Mouse (Mus musculus): ENCODE results near the gene Pdk2. TPM values are rescaled to one million over a fixed set of nuclear protein-coding genes. Genes with fewer than 3 reads are reported as not detected.
A peak's percentile ranks its signal among the peaks of the same experiment; 100 is the strongest.

Pdk2 gene
- polyA plus RNA-seq, 1 experiment from 2014 or later: 26.4 TPM

GRCm38 (mm10) chr11:95037306-95037705 is 3.8 kb downstream of the Pdk2 start:
- Histone ChIP-seq H3K9me3 (no peaks in the 10 kb centered on the region), H3K27me3 (no peaks in the 10 kb centered on the region), H3K4me1 (peaks cover 28% of the 10 kb centered on the region), H3K9ac (replicated peaks) (no peak overlapping the region), H3K4me2 (replicated peaks) (no peak overlapping the region), H3K36me3 (no peaks in the 10 kb centered on the region), H3K27ac (replicated peaks) (peak overlapping the region; percentile 60), H3K4me3 (no peak overlapping the region)
- 36% methylated on average over 6 of the region's 6 CpGs for WGBS
- no peak for ATAC-seq (replicated peaks)

DNA sequence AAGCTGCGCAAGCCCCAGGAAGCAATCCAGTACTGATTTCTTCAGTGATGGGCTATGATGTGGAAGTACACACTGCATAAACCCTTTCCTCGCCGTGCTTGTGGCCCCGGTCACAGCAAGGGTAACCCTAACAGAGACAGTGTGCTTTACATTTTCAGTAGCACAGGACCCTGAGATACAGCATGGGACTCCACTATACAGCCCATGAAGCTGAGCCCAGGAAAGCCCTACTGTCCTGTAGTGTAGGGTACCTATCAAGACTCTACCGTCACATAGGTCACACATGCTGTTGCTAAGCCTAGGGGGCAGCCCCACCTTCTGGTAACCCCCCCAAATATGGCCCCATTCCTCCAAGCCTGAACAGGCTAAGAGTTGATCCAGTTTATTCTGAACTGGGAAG is 4.6 kb downstream of the Pdk2 start:
- Histone ChIP-seq H3K4me3 (no peak overlapping the region), H3K4me2 (replicated peaks) (no peak overlapping the region), H3K9me3 (no peaks in the 10 kb centered on the region), H3K9ac (replicated peaks) (no peak overlapping the region), H3K27ac (replicated peaks) (0 out of 2 replicates have a peak overlapping the region, but pooled peaks have one; percentile 60), H3K4me1 (peaks cover 22% of the 10 kb centered on the region), H3K36me3 (no peaks in the 10 kb centered on the region), H3K27me3 (no peaks in the 10 kb centered on the region)
- no peak for ATAC-seq (replicated peaks)
- WGBS: 97% methylated on average over 5 of the region's 5 CpGs

DNA sequence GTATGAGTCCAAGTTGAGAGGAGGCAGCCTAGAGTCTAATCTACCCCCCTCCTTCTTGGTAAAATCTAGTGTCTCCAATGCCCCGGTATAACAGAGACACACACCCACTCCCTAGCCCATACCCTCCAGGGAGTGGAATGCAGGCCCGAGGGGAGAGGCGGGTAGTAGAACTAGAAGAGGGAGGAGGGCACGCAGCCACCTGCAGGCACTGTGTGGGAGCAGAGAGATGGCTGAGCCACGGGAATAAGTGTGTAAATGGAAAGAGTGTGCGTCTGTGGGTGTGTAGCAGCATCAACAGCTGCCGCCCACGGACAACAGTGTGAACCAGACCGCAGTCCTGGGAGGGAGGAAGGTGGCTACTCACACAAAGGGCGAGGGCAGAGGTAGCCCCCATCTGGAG is 6.3 kb downstream of the Pdk2 start:
- Histone ChIP-seq H3K4me3 (no peak overlapping the region), H3K9me3 (no peaks in the 10 kb centered on the region), H3K4me1 (peaks cover 12% of the 10 kb centered on the region), H3K27me3 (no peaks in the 10 kb centered on the region), H3K36me3 (no peaks in the 10 kb centered on the region), H3K9ac (replicated peaks) (no peak overlapping the region), H3K27ac (replicated peaks) (no peak overlapping the region), H3K4me2 (replicated peaks) (no peak overlapping the region)
- WGBS: 71% methylated on average over 10 of the region's 10 CpGs
- ATAC-seq (replicated peaks): no peak

DNA sequence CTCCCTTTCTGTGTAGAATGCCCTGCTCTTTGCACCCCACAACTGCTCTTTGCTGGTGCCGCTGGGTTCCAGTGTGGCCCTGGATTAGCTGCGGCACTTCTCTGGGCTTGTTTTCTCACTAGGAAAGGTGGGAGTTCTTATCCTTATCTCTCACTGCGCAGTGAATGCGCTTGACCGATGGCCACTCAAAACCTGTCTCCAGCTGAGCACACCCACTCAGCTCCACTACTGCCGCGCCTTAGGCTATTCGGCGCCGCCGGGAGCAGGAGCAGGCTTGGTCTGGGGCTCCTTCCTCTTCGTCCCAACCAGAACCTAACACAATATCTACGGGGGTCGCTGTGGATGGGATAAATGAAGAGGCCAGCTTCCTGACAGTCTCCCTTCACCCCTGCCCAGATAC is 7.5 kb downstream of the Pdk2 start:
- Histone ChIP-seq H3K9ac (replicated peaks) (no peak overlapping the region), H3K4me2 (replicated peaks) (no peak overlapping the region), H3K36me3 (no peaks in the 10 kb centered on the region), H3K4me1 (0 out of 2 replicates have a peak, but pooled peaks cover 9% of the 10 kb centered on the region), H3K9me3 (no peaks in the 10 kb centered on the region), H3K27ac (replicated peaks) (no peak overlapping the region), H3K4me3 (no peak overlapping the region), H3K27me3 (no peaks in the 10 kb centered on the region)
- ATAC-seq (replicated peaks): no peak
- WGBS: 77% methylated on average over 14 of the region's 14 CpGs

DNA sequence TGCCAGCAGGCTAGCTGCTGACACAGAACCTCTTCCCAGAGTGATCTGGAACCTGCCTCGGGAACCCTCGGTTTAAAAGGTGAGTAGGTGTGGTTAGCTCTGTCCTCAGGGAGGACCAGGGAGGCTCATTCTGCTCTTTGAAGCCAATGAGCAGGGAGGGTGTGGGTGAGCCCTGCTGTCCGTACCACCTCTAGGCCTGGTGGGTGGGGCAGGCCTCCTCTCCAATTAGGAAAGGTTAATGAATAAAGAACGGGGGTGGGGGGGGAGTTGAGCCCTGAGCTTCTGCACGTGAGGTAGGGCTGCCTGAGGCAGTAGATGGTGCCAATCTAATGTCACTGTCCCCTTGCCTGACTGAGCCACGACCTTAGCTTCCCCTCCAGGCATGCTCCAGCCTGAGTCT is 8.2 kb downstream of the Pdk2 start:
- Histone ChIP-seq H3K9me3 (no peaks in the 10 kb centered on the region), H3K4me1 (peaks cover 15% of the 10 kb centered on the region), H3K36me3 (no peaks in the 10 kb centered on the region), H3K27ac (replicated peaks) (no peak overlapping the region), H3K4me2 (replicated peaks) (no peak overlapping the region), H3K27me3 (no peaks in the 10 kb centered on the region), H3K9ac (replicated peaks) (no peak overlapping the region), H3K4me3 (no peak overlapping the region)
- ATAC-seq (replicated peaks): no peak
- 33% methylated on average over 6 of the region's 6 CpGs for WGBS

DNA sequence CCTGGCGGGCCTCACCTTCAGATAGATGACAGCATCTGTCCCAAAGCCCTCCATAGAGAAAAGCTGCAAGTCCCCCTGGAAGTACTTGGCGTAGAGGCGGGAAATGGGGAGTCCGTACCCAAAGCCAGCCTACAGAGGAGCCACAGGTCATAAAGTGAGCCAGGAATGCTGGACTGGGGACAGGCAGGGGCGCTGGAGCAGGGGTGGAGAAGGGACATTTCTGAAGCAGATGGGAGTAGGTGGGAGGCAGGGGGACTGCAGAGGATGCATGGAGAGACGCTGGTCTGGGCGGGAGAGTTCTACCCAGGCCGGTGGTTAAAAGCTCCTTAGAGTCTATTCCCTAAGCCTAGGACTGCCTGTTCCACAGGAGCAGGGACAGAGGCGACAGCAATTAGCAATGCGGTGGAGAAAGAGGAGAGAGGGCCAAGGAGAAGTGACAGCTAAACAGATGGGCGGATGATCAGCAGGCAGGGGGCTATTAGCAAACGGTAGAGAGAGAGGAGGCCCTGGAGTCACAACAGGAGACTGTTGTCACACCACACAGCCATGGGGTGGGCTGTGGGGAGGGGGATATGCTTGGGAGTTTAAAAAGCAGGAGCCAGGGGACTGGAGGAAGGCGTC is 13.2 kb downstream of the Pdk2 start:
- peak overlapping the region; percentile 46; the same call in 1 of the 2 replicates for H3K27ac ChIP-seq (replicated peaks)
- peaks cover 28% of the 10 kb centered on the region for H3K36me3 ChIP-seq
- WGBS: 36% methylated on average over 13 of the region's 13 CpGs
- no peak overlapping the region for H3K4me3 ChIP-seq
- no peak overlapping the region for H3K9ac ChIP-seq (replicated peaks)
- H3K9me3 ChIP-seq: no peaks in the 10 kb centered on the region
- peaks cover 20% of the 10 kb centered on the region for H3K4me1 ChIP-seq
- no peak for ATAC-seq (replicated peaks)
- H3K27me3 ChIP-seq: no peaks in the 10 kb centered on the region
- no peak overlapping the region for H3K4me2 ChIP-seq (replicated peaks)

DNA sequence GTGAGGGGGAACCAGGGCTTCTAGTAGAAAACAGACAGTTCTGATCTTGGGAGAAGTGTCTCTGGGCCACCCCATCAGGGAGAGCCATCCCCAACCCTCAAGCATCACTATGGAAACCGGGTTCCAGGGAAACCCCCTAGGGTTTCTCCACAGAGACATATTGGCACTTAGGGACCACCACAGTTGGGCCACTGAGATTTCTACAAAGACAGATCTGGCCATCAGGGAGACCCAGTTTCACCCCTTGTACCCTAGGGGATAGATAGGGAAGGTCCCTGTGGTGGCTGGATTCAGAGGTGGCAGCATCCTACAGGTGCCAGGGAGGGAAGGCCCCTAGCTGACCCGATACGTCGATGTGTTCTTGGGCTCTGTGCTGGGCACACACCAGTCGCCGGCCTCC is 14.3 kb downstream of the Pdk2 start:
- H3K27ac ChIP-seq (replicated peaks): no peak overlapping the region
- H3K9ac ChIP-seq (replicated peaks): no peak overlapping the region
- H3K4me3 ChIP-seq: no peak overlapping the region
- no peaks in the 10 kb centered on the region for H3K27me3 ChIP-seq
- 88% methylated on average over 6 of the region's 6 CpGs for WGBS
- H3K4me2 ChIP-seq (replicated peaks): no peak overlapping the region
- peaks cover 39% of the 10 kb centered on the region for H3K36me3 ChIP-seq
- H3K4me1 ChIP-seq: peaks cover 20% of the 10 kb centered on the region
- H3K9me3 ChIP-seq: no peaks in the 10 kb centered on the region
- ATAC-seq (replicated peaks): no peak

- 72% methylated on average over 6 of the region's 6 CpGs for WGBS
- Histone ChIP-seq H3K27ac (replicated peaks) (no peak overlapping the region), H3K27me3 (no peaks in the 10 kb centered on the region), H3K9me3 (no peaks in the 10 kb centered on the region), H3K4me3 (no peak overlapping the region), H3K4me2 (replicated peaks) (no peak overlapping the region), H3K36me3 (peaks cover 46% of the 10 kb centered on the region), H3K9ac (replicated peaks) (no peak overlapping the region), H3K4me1 (peaks cover 20% of the 10 kb centered on the region)
- ATAC-seq (replicated peaks): no peak
Observed at GRCm38 (mm10) chr11:95026090-95026542, 15.0 kb downstream of the Pdk2 start.

GRCm38 (mm10) chr11:95025227-95026012 is 15.7 kb downstream of the Pdk2 start:
- H3K36me3 ChIP-seq: peaks cover 53% of the 10 kb centered on the region
- peaks cover 20% of the 10 kb centered on the region for H3K4me1 ChIP-seq
- H3K9me3 ChIP-seq: no peaks in the 10 kb centered on the region
- H3K27ac ChIP-seq (replicated peaks): peak overlapping the region; percentile 72; the same call in 1 of the 2 replicates
- WGBS: 92% methylated on average over 11 of the region's 11 CpGs
- no peak overlapping the region for H3K4me3 ChIP-seq
- H3K27me3 ChIP-seq: no peaks in the 10 kb centered on the region
- H3K4me2 ChIP-seq (replicated peaks): no peak overlapping the region
- no peak for ATAC-seq (replicated peaks)
- H3K9ac ChIP-seq (replicated peaks): no peak overlapping the region

DNA sequence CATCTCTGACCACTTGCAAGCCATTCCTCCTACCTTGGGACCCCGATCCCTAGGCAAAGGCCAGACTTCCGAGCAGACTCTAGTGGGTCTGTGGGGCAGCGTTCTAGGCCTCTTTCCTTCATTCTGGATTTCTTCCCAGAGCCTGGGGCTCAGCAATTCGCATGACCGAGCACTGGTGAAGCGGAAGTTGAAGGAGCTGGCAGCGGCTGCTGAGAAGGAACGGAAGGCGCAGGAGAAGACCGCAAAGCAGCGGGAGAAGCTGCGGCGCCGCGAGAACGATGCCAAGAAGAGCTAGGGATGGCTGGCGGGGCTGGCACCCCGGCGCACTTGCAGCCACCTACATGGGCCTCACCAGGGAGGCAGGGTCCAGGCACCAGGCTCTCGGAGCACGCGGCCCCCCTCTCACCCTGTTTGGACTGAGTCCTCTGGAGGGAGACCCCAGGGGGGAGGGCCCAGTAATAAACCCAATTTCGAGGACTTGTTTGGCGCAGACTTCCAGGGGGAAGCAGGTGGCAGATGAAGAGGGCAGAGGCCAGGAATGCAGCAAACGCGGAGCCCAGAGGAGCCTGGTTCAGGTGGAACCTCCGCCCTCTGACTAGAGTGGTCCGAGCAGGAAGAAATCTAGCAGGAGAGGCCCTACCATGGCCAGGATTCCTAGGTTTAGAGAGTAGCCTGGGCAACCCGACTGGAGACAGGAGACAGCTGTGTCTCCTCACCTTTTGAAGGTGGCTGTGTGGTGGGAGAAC is 16.5 kb downstream of the Pdk2 start:
- Histone ChIP-seq H3K4me2 (replicated peaks) (no peak overlapping the region), H3K4me1 (peaks cover 20% of the 10 kb centered on the region), H3K9me3 (no peaks in the 10 kb centered on the region), H3K4me3 (no peak overlapping the region), H3K36me3 (peaks cover 61% of the 10 kb centered on the region), H3K27me3 (no peaks in the 10 kb centered on the region), H3K27ac (replicated peaks) (peak overlapping the region; percentile 72), H3K9ac (replicated peaks) (no peak overlapping the region; the same call in 1 of the 2 replicates)
- ATAC-seq (replicated peaks): peak; percentile 36
- WGBS: 37% methylated on average over 29 of the region's 29 CpGs

- Histone ChIP-seq H3K4me2 (replicated peaks) (no peak overlapping the region), H3K27ac (replicated peaks) (no peak overlapping the region), H3K4me3 (no peak overlapping the region), H3K9ac (replicated peaks) (no peak overlapping the region), H3K9me3 (no peaks in the 10 kb centered on the region), H3K4me1 (peaks cover 19% of the 10 kb centered on the region), H3K36me3 (peaks cover 72% of the 10 kb centered on the region), H3K27me3 (no peaks in the 10 kb centered on the region)
- ATAC-seq (replicated peaks): no peak
- 93% methylated on average over 9 of the region's 9 CpGs for WGBS
Observed at GRCm38 (mm10) chr11:95023481-95023880, 17.7 kb downstream of the Pdk2 start.
